Comparison of ENCODE assay signal across 11 mouse cellular contexts in the genomic region with DNA sequence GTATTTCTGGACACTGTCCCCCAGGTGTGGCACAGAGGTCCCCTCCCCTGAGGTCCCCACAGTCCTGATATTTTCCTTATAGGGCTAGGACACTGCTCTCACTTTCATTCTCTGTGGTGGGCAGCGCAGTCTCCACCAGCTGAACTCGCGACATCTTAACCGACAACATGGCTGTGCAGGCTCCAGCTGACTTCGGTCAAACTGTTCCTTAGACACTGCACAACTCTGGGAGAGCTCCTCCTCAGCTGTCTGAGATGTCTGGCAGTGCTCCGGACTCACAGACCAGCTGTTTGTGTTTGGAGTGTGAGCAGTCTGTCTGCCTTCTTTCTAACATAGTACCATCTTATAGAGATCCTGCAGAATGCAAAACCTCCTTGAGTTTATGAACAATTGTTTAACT. TPM values are rescaled to one million over a fixed set of nuclear protein-coding genes. Genes with fewer than 3 reads are reported as not detected.
A peak's percentile ranks its signal among the peaks of the same experiment; 100 is the strongest.
DNase-seq lines count a peak whose midpoint lies in the region; ATAC-seq and TF ChIP-seq lines count a peak whose summit lies in the region.
"Had no signal": no experiment of that assay in that cellular context is flagged by ENCODE, and none has a peak within 500 bp of the region (broad histone marks: within the 10 kb centered on the region; RNA-seq: fewer than 3 reads in every experiment).

No protein-coding gene starts in this region.

- no peak overlapping the region for H3K9ac ChIP-seq in kidney, postnatal 0 days (ENCODE audit: low read depth, low read length)
- no peak overlapping the region for H3K9ac ChIP-seq in embryonic facial prominence, embryonic 14.5 days (ENCODE audit: low read depth, low read length)
- H3K9ac ChIP-seq: midbrain, embryonic 12.5 days had no signal

- H3K4me1 ChIP-seq in kidney, postnatal 0 days (replicated peaks; ENCODE audit: insufficient read depth, low read length), result peaks cover 36% of the 10 kb centered on the region
- H3K4me1 ChIP-seq in embryonic facial prominence, embryonic 14.5 days (ENCODE audit: control insufficient read depth, insufficient read depth, low read length), result no peaks in the 10 kb centered on the region

- peak overlapping the region; percentile 57; the same call in 1 of the 2 replicates for H3K27ac ChIP-seq in kidney, postnatal 0 days
- H3K27ac ChIP-seq in embryonic facial prominence, embryonic 14.5 days (replicated peaks; ENCODE audit: low read depth, low read length), result no peak overlapping the region
- H3K27ac ChIP-seq: midbrain, embryonic 12.5 days had no signal

- intact Hi-C loops in gastrocnemius, postnatal 36 days (cut with DNase I), result no loop called here

- H3K36me3 ChIP-seq in kidney, postnatal 0 days (ENCODE audit: insufficient read depth, low read length), result peaks cover 23% of the 10 kb centered on the region; the same call in 1 of the 2 replicates
- peaks cover 26% of the 10 kb centered on the region for H3K36me3 ChIP-seq in embryonic facial prominence, embryonic 14.5 days (ENCODE audit: control insufficient read depth, insufficient read depth, low read length)

- H3K9me3 ChIP-seq in kidney, postnatal 0 days (replicated peaks; ENCODE audit: low read length), result no peaks in the 10 kb centered on the region
- no peaks in the 10 kb centered on the region for H3K9me3 ChIP-seq in embryonic facial prominence, embryonic 14.5 days (ENCODE audit: control insufficient read depth, low read length)
- H3K9me3 ChIP-seq: midbrain, embryonic 12.5 days had no signal

- H3K27me3 ChIP-seq in kidney, postnatal 0 days (ENCODE audit: insufficient read depth, low read length), result no peaks in the 10 kb centered on the region
- H3K27me3 ChIP-seq in embryonic facial prominence, embryonic 14.5 days (replicated peaks; ENCODE audit: control insufficient read depth, insufficient read depth, low read length), result no peaks in the 10 kb centered on the region
- H3K27me3 ChIP-seq: midbrain, embryonic 12.5 days had no signal

- 0 out of 2 replicates have a peak overlapping the region, but pooled peaks have one; percentile 10 for H3K4me2 ChIP-seq in kidney, postnatal 0 days (ENCODE audit: low read length)
- no peak overlapping the region for H3K4me2 ChIP-seq in embryonic facial prominence, embryonic 14.5 days (ENCODE audit: low read depth, low read length)
- H3K4me2 ChIP-seq: midbrain, embryonic 12.5 days had no signal

- TF ChIP-seq CTCF in kidney, postnatal 0 days (IDR thresholded peaks at IDR 0.05; ENCODE audit: low read depth), result no peak

- no peak overlapping the region for H3K4me3 ChIP-seq in kidney, postnatal 0 days (replicated peaks; ENCODE audit: low read depth, low read length)
- no peak overlapping the region for H3K4me3 ChIP-seq in embryonic facial prominence, embryonic 14.5 days (ENCODE audit: low read depth, low read length)
- H3K4me3 ChIP-seq: midbrain, embryonic 12.5 days had no signal

- ATAC-seq in kidney, postnatal 0 days (replicated peaks; ENCODE audit: low FRiP score, low read depth), result peak; percentile 42
- ATAC-seq in embryonic facial prominence, embryonic 14.5 days (ENCODE audit: low read depth), result no peak

- peak; percentile 35 for DNase-seq in gastrocnemius, adult 18-20 months (ENCODE audit: low spot score)
- DNase-seq in gastrocnemius, postnatal 36 days, result no peak
- peak; percentile 78 for DNase-seq in kidney, postnatal 0 days (ENCODE audit: low spot score)
- no peak for DNase-seq in kidney, adult 9 months
- peak; percentile 29 for DNase-seq in embryonic facial prominence, embryonic 14.5 days (ENCODE audit: low spot score)
- peak; percentile 60 for DNase-seq in lung, postnatal 10 days
- no peak for DNase-seq in spleen, postnatal 10 days (ENCODE audit: low spot score in 2 of 2)
- DNase-seq in yolk sac, embryonic 10.5 days (ENCODE audit: low spot score), result no peak
- DNase-seq: gastrocnemius, postnatal 25 days; right cerebral cortex, postnatal 25 days had no signal

- WGBS in kidney, postnatal 0 days, result 60% methylated on average over 6 of the region's 6 CpGs
- WGBS in embryonic facial prominence, embryonic 14.5 days, result 70% methylated on average over 6 of the region's 6 CpGs

RNA-seq across cellular contexts. Expression of gene Itm2b, which starts 8.2 kb away (rescaled TPM):
- 100 to 1,000 TPM; 281 to 288 TPM for total RNA-seq in gastrocnemius, adult 18-20 months (2021)
- 100 to 1,000 TPM; 262 to 264 TPM for total RNA-seq in gastrocnemius, postnatal 36 days (2021)
- 1,975 and 1,980 TPM in 2 replicates for polyA plus RNA-seq in kidney, postnatal 0 days (2015; fragmentation: Nextera tagmentation; extraction: Ambion mirVana)
- polyA plus RNA-seq in embryonic facial prominence, embryonic 14.5 days (2014; fragmentation: Nextera tagmentation; extraction: Ambion mirVana), result 936 and 968 TPM in 2 replicates

RNA-seq across cellular contexts. Expression of gene Rb1, which starts 51.3 kb away (rescaled TPM):
- total RNA-seq in gastrocnemius, adult 18-20 months (2021), result 10 to 100 TPM; 15.5 to 17.8 TPM
- 10 to 100 TPM; 14.2 to 18.0 TPM for total RNA-seq in gastrocnemius, postnatal 36 days (2021)
- 21.9 and 26.6 TPM in 2 replicates for polyA plus RNA-seq in kidney, postnatal 0 days (2015; fragmentation: Nextera tagmentation; extraction: Ambion mirVana)
- 30.1 and 30.4 TPM in 2 replicates for polyA plus RNA-seq in embryonic facial prominence, embryonic 14.5 days (2014; fragmentation: Nextera tagmentation; extraction: Ambion mirVana)

Comparison
In these comparisons a context has a peak if more than half of its experiments do, and no peak if none do; other contexts are left out.
1. DNase-seq: peak in gastrocnemius, adult 18-20 months (single experiment), kidney, postnatal 0 days (single experiment), embryonic facial prominence, embryonic 14.5 days (single experiment) and lung, postnatal 10 days (single experiment); none in gastrocnemius, postnatal 36 days (0 of 2), kidney, adult 9 months (single experiment), spleen, postnatal 10 days (0 of 2) and yolk sac, embryonic 10.5 days (single experiment).